Mouse (Mus musculus): ENCODE data around the gene Acsbg2. TPM values are rescaled to one million over a fixed set of nuclear protein-coding genes. Genes with fewer than 3 reads are reported as not detected.

Gene Acsbg2
- total and polyA plus RNA-seq, 2 experiments from 2014 or later: 0.04 TPM; not detected in 1

- H3K9ac ChIP-seq (replicated peaks; ENCODE audit: low read depth, low read length): no peak overlapping the region
- ATAC-seq (ENCODE audit: insufficient read depth, low read depth): no peak
- no peak overlapping the region for H3K4me2 ChIP-seq (ENCODE audit: low read depth, low read length)
- no peak for TF ChIP-seq EP300 (IDR thresholded peaks at IDR 0.05; ENCODE audit: low read depth)
- peak; percentile 55 for TF ChIP-seq CTCF (IDR thresholded peaks at IDR 0.05; ENCODE audit: low read depth)
- 0 out of 2 replicates have a peak, but pooled peaks cover 12% of the 10 kb centered on the region for H3K36me3 ChIP-seq (replicated peaks; ENCODE audit: control insufficient read depth, insufficient read depth, low read length)
- H3K9me3 ChIP-seq (replicated peaks; ENCODE audit: control insufficient read depth, low read length): no peaks in the 10 kb centered on the region
- no peak overlapping the region for H3K4me3 ChIP-seq (ENCODE audit: low read depth, low read length)
- no peak for DNase-seq (ENCODE audit: low spot score)
- no peaks in the 10 kb centered on the region for H3K27me3 ChIP-seq (ENCODE audit: control insufficient read depth, insufficient read depth, low read length)
- WGBS: 92% methylated on average over 1 of the region's 1 CpGs
- no peak overlapping the region for H3K27ac ChIP-seq (ENCODE audit: low read depth)
- H3K4me1 ChIP-seq (ENCODE audit: control insufficient read depth, insufficient read depth): peaks cover 13% of the 10 kb centered on the region
These were observed 68.5 kb downstream of the Acsbg2 start for GRCm38 (mm10) chr17:56805784-56806183.

GRCm38 (mm10) chr17:56804952-56805351 lies 69.3 kb downstream of the Acsbg2 start:
- WGBS: 61% methylated on average over 5 of the region's 5 CpGs
- Histone ChIP-seq H3K36me3 (replicated peaks; ENCODE audit: control insufficient read depth, insufficient read depth, low read length) (0 out of 2 replicates have a peak, but pooled peaks cover 12% of the 10 kb centered on the region), H3K9ac (replicated peaks; ENCODE audit: low read depth, low read length) (no peak overlapping the region), H3K4me1 (ENCODE audit: control insufficient read depth, insufficient read depth) (peaks cover 6% of the 10 kb centered on the region; the same call in 1 of the 2 replicates), H3K9me3 (replicated peaks; ENCODE audit: control insufficient read depth, low read length) (no peaks in the 10 kb centered on the region), H3K27me3 (ENCODE audit: control insufficient read depth, insufficient read depth, low read length) (no peaks in the 10 kb centered on the region), H3K27ac (ENCODE audit: low read depth) (no peak overlapping the region), H3K4me3 (ENCODE audit: low read depth, low read length) (no peak overlapping the region), H3K4me2 (ENCODE audit: low read depth, low read length) (no peak overlapping the region)
- TF ChIP-seq EP300 (IDR thresholded peaks at IDR 0.05; ENCODE audit: low read depth): no peak
- TF ChIP-seq CTCF (IDR thresholded peaks at IDR 0.05; ENCODE audit: low read depth): no peak
- ATAC-seq (ENCODE audit: insufficient read depth, low read depth) (no peak), DNase-seq (ENCODE audit: low spot score) (no peak)

GRCm38 (mm10) chr17:56802065-56802464 lies 72.2 kb downstream of the Acsbg2 start:
- whole genome bisulfite sequencing: 77% methylated on average over 8 of the region's 8 CpGs
- Histone ChIP-seq H3K9ac (replicated peaks; ENCODE audit: low read depth, low read length) (no peak overlapping the region), H3K4me3 (ENCODE audit: low read depth, low read length) (no peak overlapping the region), H3K4me1 (ENCODE audit: control insufficient read depth, insufficient read depth) (no peaks in the 10 kb centered on the region), H3K36me3 (replicated peaks; ENCODE audit: control insufficient read depth, insufficient read depth, low read length) (0 out of 2 replicates have a peak, but pooled peaks cover 12% of the 10 kb centered on the region), H3K4me2 (ENCODE audit: low read depth, low read length) (no peak overlapping the region), H3K27me3 (ENCODE audit: control insufficient read depth, insufficient read depth, low read length) (no peaks in the 10 kb centered on the region), H3K9me3 (replicated peaks; ENCODE audit: control insufficient read depth, low read length) (no peaks in the 10 kb centered on the region), H3K27ac (ENCODE audit: low read depth) (no peak overlapping the region)
- ATAC-seq (ENCODE audit: insufficient read depth, low read depth): no peak
- TF ChIP-seq CTCF (IDR thresholded peaks at IDR 0.05; ENCODE audit: low read depth): no peak
- TF ChIP-seq EP300 (IDR thresholded peaks at IDR 0.05; ENCODE audit: low read depth): no peak
- no peak for DNase-seq (ENCODE audit: low spot score)

GRCm38 (mm10) chr17:56799276-56799675 lies 75.0 kb downstream of the Acsbg2 start:
- Histone ChIP-seq H3K4me3 (ENCODE audit: low read depth, low read length) (no peak overlapping the region), H3K4me2 (ENCODE audit: low read depth, low read length) (no peak overlapping the region), H3K27me3 (ENCODE audit: control insufficient read depth, insufficient read depth, low read length) (no peaks in the 10 kb centered on the region), H3K27ac (ENCODE audit: low read depth) (no peak overlapping the region), H3K36me3 (replicated peaks; ENCODE audit: control insufficient read depth, insufficient read depth, low read length) (0 out of 2 replicates have a peak, but pooled peaks cover 12% of the 10 kb centered on the region), H3K9me3 (replicated peaks; ENCODE audit: control insufficient read depth, low read length) (no peaks in the 10 kb centered on the region), H3K4me1 (ENCODE audit: control insufficient read depth, insufficient read depth) (no peaks in the 10 kb centered on the region), H3K9ac (replicated peaks; ENCODE audit: low read depth, low read length) (no peak overlapping the region)
- no peak for ATAC-seq (ENCODE audit: insufficient read depth, low read depth)
- 83% methylated on average over 3 of the region's 3 CpGs for WGBS
- DNase-seq (ENCODE audit: low spot score): no peak
- no peak for TF ChIP-seq EP300 (IDR thresholded peaks at IDR 0.05; ENCODE audit: low read depth)
- TF ChIP-seq CTCF (IDR thresholded peaks at IDR 0.05; ENCODE audit: low read depth): no peak

GRCm38 (mm10) chr17:56793614-56794319 lies 80.5 kb downstream of the Acsbg2 start:
- Histone ChIP-seq H3K4me1 (ENCODE audit: control insufficient read depth, insufficient read depth) (no peaks in the 10 kb centered on the region), H3K27ac (ENCODE audit: low read depth) (no peak overlapping the region), H3K27me3 (ENCODE audit: control insufficient read depth, insufficient read depth, low read length) (no peaks in the 10 kb centered on the region), H3K4me2 (ENCODE audit: low read depth, low read length) (no peak overlapping the region), H3K9me3 (replicated peaks; ENCODE audit: control insufficient read depth, low read length) (no peaks in the 10 kb centered on the region), H3K36me3 (replicated peaks; ENCODE audit: control insufficient read depth, insufficient read depth, low read length) (no peaks in the 10 kb centered on the region), H3K9ac (replicated peaks; ENCODE audit: low read depth, low read length) (no peak overlapping the region), H3K4me3 (ENCODE audit: low read depth, low read length) (no peak overlapping the region)
- no peak for TF ChIP-seq EP300 (IDR thresholded peaks at IDR 0.05; ENCODE audit: low read depth)
- no peak for TF ChIP-seq CTCF (IDR thresholded peaks at IDR 0.05; ENCODE audit: low read depth)
- WGBS: 66% methylated on average over 6 of the region's 6 CpGs
- DNase-seq (ENCODE audit: low spot score) (no peak), ATAC-seq (ENCODE audit: insufficient read depth, low read depth) (no peak)

Other genes with a start within 250 kb of the Acsbg2 start
- 109 and 115 TPM in 2 replicates for gene Lonp1, start 247.6 kb downstream of the Acsbg2 start, total RNA-seq (2014; rRNA removed; ENCODE audit: low replicate concordance)
- 43.6 and 46.4 TPM in 2 replicates for gene Lonp1, start 247.6 kb downstream of the Acsbg2 start, polyA plus RNA-seq (2015; fragmentation: Nextera tagmentation; extraction: Ambion mirVana)
- not detected in 2 replicates for gene Catsperd, start 246.3 kb downstream of the Acsbg2 start, total RNA-seq (2014; rRNA removed; ENCODE audit: low replicate concordance)
- 0.20 and 0.23 TPM in 2 replicates for gene Catsperd, start 246.3 kb downstream of the Acsbg2 start, polyA plus RNA-seq (2015; fragmentation: Nextera tagmentation; extraction: Ambion mirVana)
- gene Ranbp3, start 201.2 kb downstream of the Acsbg2 start, total RNA-seq (2014; rRNA removed; ENCODE audit: low replicate concordance): 60.9 and 64.7 TPM in 2 replicates
- gene Ranbp3, start 201.2 kb downstream of the Acsbg2 start, polyA plus RNA-seq (2015; fragmentation: Nextera tagmentation; extraction: Ambion mirVana): 38.8 and 40.6 TPM in 2 replicates
- gene Ndufa11, start 156.7 kb downstream of the Acsbg2 start, total RNA-seq (2014; rRNA removed; ENCODE audit: low replicate concordance): 892 and 948 TPM in 2 replicates
- 1,914 and 1,978 TPM in 2 replicates for gene Ndufa11, start 156.7 kb downstream of the Acsbg2 start, polyA plus RNA-seq (2015; fragmentation: Nextera tagmentation; extraction: Ambion mirVana)
- 15.1 and 16.3 TPM in 2 replicates for gene Vmac, start 156.4 kb downstream of the Acsbg2 start, total RNA-seq (2014; rRNA removed; ENCODE audit: low replicate concordance)
- 10.7 and 11.0 TPM in 2 replicates for gene Vmac, start 156.4 kb downstream of the Acsbg2 start, polyA plus RNA-seq (2015; fragmentation: Nextera tagmentation; extraction: Ambion mirVana)
- 83.1 and 104 TPM in 2 replicates for gene Nrtn, start 116.9 kb downstream of the Acsbg2 start, total RNA-seq (2014; rRNA removed; ENCODE audit: low replicate concordance)
- gene Nrtn, start 116.9 kb downstream of the Acsbg2 start, polyA plus RNA-seq (2015; fragmentation: Nextera tagmentation; extraction: Ambion mirVana): 33.9 and 35.5 TPM in 2 replicates
- 25.8 and 28.9 TPM in 2 replicates for gene Dus3l, start 109.7 kb downstream of the Acsbg2 start, total RNA-seq (2014; rRNA removed; ENCODE audit: low replicate concordance)
- gene Dus3l, start 109.7 kb downstream of the Acsbg2 start, polyA plus RNA-seq (2015; fragmentation: Nextera tagmentation; extraction: Ambion mirVana): 21.1 and 23.0 TPM in 2 replicates
- 0.62 TPM in 1 of 2 replicates, not detected in the other for gene Prr22, start 104.2 kb downstream of the Acsbg2 start, total RNA-seq (2014; rRNA removed; ENCODE audit: low replicate concordance)
- 0.49 and 0.67 TPM in 2 replicates for gene Prr22, start 104.2 kb downstream of the Acsbg2 start, polyA plus RNA-seq (2015; fragmentation: Nextera tagmentation; extraction: Ambion mirVana)
- 7.0 and 17.9 TPM in 2 replicates for gene Rfx2, start 43.4 kb downstream of the Acsbg2 start, total RNA-seq (2014; rRNA removed; ENCODE audit: low replicate concordance)
- gene Rfx2, start 43.4 kb downstream of the Acsbg2 start, polyA plus RNA-seq (2015; fragmentation: Nextera tagmentation; extraction: Ambion mirVana): 2.6 and 3.5 TPM in 2 replicates
- gene 1700061G19Rik, start 1.0 kb upstream of the Acsbg2 start, total RNA-seq (2014; rRNA removed; ENCODE audit: low replicate concordance): not detected in 2 replicates
- 0.36 TPM in 2 replicates for gene 1700061G19Rik, start 1.0 kb upstream of the Acsbg2 start, polyA plus RNA-seq (2015; fragmentation: Nextera tagmentation; extraction: Ambion mirVana)
- 29.8 and 48.5 TPM in 2 replicates for gene Mllt1, start 61.0 kb upstream of the Acsbg2 start, total RNA-seq (2014; rRNA removed; ENCODE audit: low replicate concordance)
- gene Mllt1, start 61.0 kb upstream of the Acsbg2 start, polyA plus RNA-seq (2015; fragmentation: Nextera tagmentation; extraction: Ambion mirVana): 14.4 and 15.3 TPM in 2 replicates
- not detected in 2 replicates for gene Acer1, start 107.7 kb upstream of the Acsbg2 start, total RNA-seq (2014; rRNA removed; ENCODE audit: low replicate concordance)
- gene Acer1, start 107.7 kb upstream of the Acsbg2 start, polyA plus RNA-seq (2015; fragmentation: Nextera tagmentation; extraction: Ambion mirVana): 0.05 TPM in 1 of 2 replicates, not detected in the other
- 116 and 186 TPM in 2 replicates for gene Clpp, start 115.9 kb upstream of the Acsbg2 start, total RNA-seq (2014; rRNA removed; ENCODE audit: low replicate concordance)
- 119 and 124 TPM in 2 replicates for gene Clpp, start 115.9 kb upstream of the Acsbg2 start, polyA plus RNA-seq (2015; fragmentation: Nextera tagmentation; extraction: Ambion mirVana)
- 85.1 and 96.2 TPM in 2 replicates for gene Alkbh7, start 122.9 kb upstream of the Acsbg2 start, total RNA-seq (2014; rRNA removed; ENCODE audit: low replicate concordance)
- 83.8 and 89.1 TPM in 2 replicates for gene Alkbh7, start 122.9 kb upstream of the Acsbg2 start, polyA plus RNA-seq (2015; fragmentation: Nextera tagmentation; extraction: Ambion mirVana)
- gene Pspn, start 125.6 kb upstream of the Acsbg2 start, total RNA-seq (2014; rRNA removed; ENCODE audit: low replicate concordance): not detected in 2 replicates
- 0.27 TPM in 2 replicates for gene Pspn, start 125.6 kb upstream of the Acsbg2 start, polyA plus RNA-seq (2015; fragmentation: Nextera tagmentation; extraction: Ambion mirVana)
- 20.7 and 22.9 TPM in 2 replicates for gene Gtf2f1, start 136.8 kb upstream of the Acsbg2 start, total RNA-seq (2014; rRNA removed; ENCODE audit: low replicate concordance)
- gene Gtf2f1, start 136.8 kb upstream of the Acsbg2 start, polyA plus RNA-seq (2015; fragmentation: Nextera tagmentation; extraction: Ambion mirVana): 30.4 and 31.9 TPM in 2 replicates
- gene Gm17949, start 137.0 kb upstream of the Acsbg2 start, total RNA-seq (2014; rRNA removed; ENCODE audit: low replicate concordance): not detected in 2 replicates
- 0.19 and 0.45 TPM in 2 replicates for gene Gm17949, start 137.0 kb upstream of the Acsbg2 start, polyA plus RNA-seq (2015; fragmentation: Nextera tagmentation; extraction: Ambion mirVana)
- 40.7 and 55.0 TPM in 2 replicates for gene Khsrp, start 157.1 kb upstream of the Acsbg2 start, total RNA-seq (2014; rRNA removed; ENCODE audit: low replicate concordance)
- 16.0 and 18.2 TPM in 2 replicates for gene Khsrp, start 157.1 kb upstream of the Acsbg2 start, polyA plus RNA-seq (2015; fragmentation: Nextera tagmentation; extraction: Ambion mirVana)
- gene Slc25a41, start 167.2 kb upstream of the Acsbg2 start, total RNA-seq (2014; rRNA removed; ENCODE audit: low replicate concordance): not detected in 2 replicates
- not detected in 2 replicates for gene Slc25a41, start 167.2 kb upstream of the Acsbg2 start, polyA plus RNA-seq (2015; fragmentation: Nextera tagmentation; extraction: Ambion mirVana)
- gene Crb3, start 184.7 kb upstream of the Acsbg2 start, total RNA-seq (2014; rRNA removed; ENCODE audit: low replicate concordance): 1.7 TPM in 1 of 2 replicates, not detected in the other
- 0.66 and 0.77 TPM in 2 replicates for gene Crb3, start 184.7 kb upstream of the Acsbg2 start, polyA plus RNA-seq (2015; fragmentation: Nextera tagmentation; extraction: Ambion mirVana)
- 43.9 and 47.5 TPM in 2 replicates for gene Slc25a23, start 185.4 kb upstream of the Acsbg2 start, total RNA-seq (2014; rRNA removed; ENCODE audit: low replicate concordance)
- 12.3 and 13.3 TPM in 2 replicates for gene Slc25a23, start 185.4 kb upstream of the Acsbg2 start, polyA plus RNA-seq (2015; fragmentation: Nextera tagmentation; extraction: Ambion mirVana)
- 0.43 and 2.1 TPM in 2 replicates for gene Dennd1c, start 204.1 kb upstream of the Acsbg2 start, total RNA-seq (2014; rRNA removed; ENCODE audit: low replicate concordance)
- gene Dennd1c, start 204.1 kb upstream of the Acsbg2 start, polyA plus RNA-seq (2015; fragmentation: Nextera tagmentation; extraction: Ambion mirVana): 0.70 and 0.96 TPM in 2 replicates
- gene Tubb4a, start 213.3 kb upstream of the Acsbg2 start, total RNA-seq (2014; rRNA removed; ENCODE audit: low replicate concordance): 1.3 TPM in 1 of 2 replicates, not detected in the other
- gene Tubb4a, start 213.3 kb upstream of the Acsbg2 start, polyA plus RNA-seq (2015; fragmentation: Nextera tagmentation; extraction: Ambion mirVana): 2.8 and 3.3 TPM in 2 replicates
- gene Tnfsf9, start 230.9 kb upstream of the Acsbg2 start, total RNA-seq (2014; rRNA removed; ENCODE audit: low replicate concordance): 0.27 and 0.84 TPM in 2 replicates
- gene Tnfsf9, start 230.9 kb upstream of the Acsbg2 start, polyA plus RNA-seq (2015; fragmentation: Nextera tagmentation; extraction: Ambion mirVana): 0.93 and 1.1 TPM in 2 replicates

Data from heart, postnatal 0 days (tissue).